Mouse (Mus musculus): ENCODE measurements around the gene Ms4a4d.

DNA sequence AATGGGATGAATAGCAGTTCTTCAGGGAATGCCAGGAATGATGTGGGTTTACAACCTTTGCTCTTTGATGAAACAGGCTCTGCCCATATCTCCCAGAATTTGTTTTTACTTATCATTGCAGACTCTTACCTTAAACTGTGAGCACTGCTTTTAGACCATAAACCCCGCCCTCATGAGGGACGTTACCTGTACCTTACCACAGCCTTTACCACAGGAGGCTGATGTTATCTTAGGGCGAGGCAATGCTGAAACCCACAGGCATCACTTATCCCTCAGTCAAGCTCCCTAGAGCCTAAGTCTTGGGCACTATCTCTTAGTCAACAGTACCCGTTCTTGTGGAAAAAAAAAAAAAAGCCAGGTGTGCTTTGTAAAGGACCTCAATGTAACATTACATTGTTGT is 19.8 kb upstream of the Ms4a4d start:
- TF ChIP-seq POLR2A (IDR thresholded peaks at IDR 0.05; ENCODE audit: control insufficient read depth, low read depth, low read length): no peak
- no peak for TF ChIP-seq CTCF (IDR thresholded peaks at IDR 0.05; ENCODE audit: control insufficient read depth, insufficient read depth, insufficient replicate concordance, low read depth, low read length)
